Mouse (Mus musculus) central nervous system, embryonic 11.5 days (tissue): Measurements from ENCODE around the gene Htatsf1. TPM values are rescaled to one million over a fixed set of nuclear protein-coding genes. Genes with fewer than 3 reads are reported as not detected.

Source experiments
- polyA plus RNA-seq: library from polyadenylated mRNA; depleted of rRNA; stranded (reverse); fragments of >200 nt; gene quantifications from 2 replicates; pipeline ENCODE4 v1.2.3, GENCODE M21; 2012; rRNA removed

Gene Htatsf1
- 52.3 and 113 TPM in 2 replicates for polyA plus RNA-seq

DNA sequence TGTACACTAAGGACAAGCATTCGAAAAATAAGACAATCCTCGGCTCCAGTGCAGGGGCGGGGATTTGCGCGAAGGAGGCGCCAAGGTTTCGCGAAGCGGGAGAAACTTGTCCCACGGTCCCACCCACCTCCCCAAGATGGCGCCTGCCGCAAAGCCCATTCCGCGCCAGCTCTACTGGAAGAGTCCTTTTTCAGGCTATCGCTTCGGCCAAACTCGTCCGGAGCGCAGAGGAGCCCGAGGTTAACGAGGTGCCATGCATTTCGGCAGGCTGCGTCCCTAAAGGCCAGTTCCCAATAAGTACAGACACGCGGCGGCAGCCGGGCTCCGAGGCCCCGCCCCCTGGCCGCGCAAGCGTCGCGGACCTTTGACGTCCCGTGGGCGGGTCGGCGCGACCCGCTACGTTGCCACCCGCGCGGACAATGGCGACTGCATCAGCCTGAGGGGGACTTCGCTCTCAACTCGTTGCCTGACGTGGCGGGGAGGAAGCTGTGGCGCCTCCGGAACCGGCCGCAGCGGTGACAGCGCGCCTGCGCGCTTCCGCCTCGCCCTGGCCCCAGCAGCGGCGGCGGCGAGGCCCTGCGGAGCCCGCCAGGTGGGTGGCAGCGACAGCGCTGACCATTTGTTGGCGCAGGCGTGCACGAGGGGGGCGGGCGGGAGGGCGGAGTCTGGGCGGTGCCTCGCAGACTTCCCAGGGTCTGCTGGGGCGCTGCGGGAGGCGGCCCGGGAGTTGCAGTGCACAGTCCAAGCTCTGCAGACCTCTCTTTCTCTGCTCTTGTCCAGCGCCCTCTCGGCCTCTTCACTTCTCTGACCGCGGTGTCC, at the start of gene Htatsf1:
Gene Htatsf1, plus strand, starts transcription at position 410 of the 819 bp plus-strand sequence.

DNA sequence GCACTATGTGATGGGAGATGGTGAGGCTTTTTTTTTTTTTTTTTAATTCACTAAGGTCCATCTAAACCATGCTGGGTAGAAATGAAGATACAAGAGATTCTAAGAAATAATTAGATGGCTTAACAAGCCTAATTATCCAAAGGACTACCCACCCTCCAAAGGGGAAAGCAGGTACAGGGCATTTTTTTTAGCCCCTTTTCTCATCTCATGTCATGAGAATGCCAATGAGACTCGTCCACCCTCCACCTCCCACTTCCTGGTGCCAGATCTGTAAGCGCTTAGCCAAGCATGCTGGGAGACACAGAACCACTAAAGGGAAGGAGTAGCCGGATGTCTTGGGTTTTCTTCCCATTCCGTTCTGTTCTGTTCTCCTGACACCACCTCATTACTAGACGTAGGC, 10.6 kb upstream of the Htatsf1 start, which contains the start of gene Brs3:
Gene Brs3, plus strand, starts transcription at position 301 of the 400 bp plus-strand sequence.

DNA sequence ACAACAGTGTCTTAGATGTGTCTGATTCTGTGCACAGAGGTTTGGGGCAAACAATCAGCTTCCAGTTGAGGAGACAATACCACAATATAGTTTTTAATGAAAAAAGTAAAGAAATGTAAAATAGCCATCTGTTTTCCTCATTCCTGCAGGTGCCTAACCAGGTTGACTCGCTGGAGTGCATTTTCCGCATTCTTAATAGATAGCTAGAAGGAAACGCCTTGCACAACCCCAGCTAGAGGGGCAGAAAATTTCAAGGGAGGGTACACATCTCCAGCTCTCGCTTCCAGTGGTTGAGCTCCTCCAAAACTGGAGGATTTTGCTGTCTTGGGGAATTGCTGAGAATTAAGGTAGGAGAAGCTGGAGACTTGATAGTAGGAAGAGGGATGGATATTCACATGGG, 34.4 kb downstream of the Htatsf1 start, which contains the start of gene Vgll1:
Gene Vgll1, plus strand, starts transcription at position 301 of the 400 bp plus-strand sequence.

Other genes with a start within 250 kb of the Htatsf1 start
- 1.3 and 1.5 TPM in 2 replicates for gene Map7d3, start 231.3 kb upstream of the Htatsf1 start, polyA plus RNA-seq
- gene Adgrg4, start 183.4 kb upstream of the Htatsf1 start, polyA plus RNA-seq: not detected in 2 replicates
- not detected in 2 replicates for gene Brs3, start 10.5 kb upstream of the Htatsf1 start, polyA plus RNA-seq
- gene Vgll1, start 34.5 kb downstream of the Htatsf1 start, polyA plus RNA-seq: 0.06 and 0.09 TPM in 2 replicates
- gene Cd40lg, start 158.6 kb downstream of the Htatsf1 start, polyA plus RNA-seq: not detected in 2 replicates